In genomic region chr4:135219652-135220051, GRCm38 (mm10) we compare ENCODE assay signal across 9 mouse cellular contexts. TPM values are rescaled to one million over a fixed set of nuclear protein-coding genes. Genes with fewer than 3 reads are reported as not detected.
DNase-seq lines count a peak whose midpoint lies in the region; ATAC-seq lines count a peak whose summit lies in the region.
"Had no signal": no experiment of that assay in that cellular context is flagged by ENCODE, and none has a peak within 500 bp of the region (broad histone marks: within the 10 kb centered on the region; RNA-seq: fewer than 3 reads in every experiment).

No protein-coding gene starts in this region.

- no peak overlapping the region for H3K9ac ChIP-seq in liver, embryonic 11.5 days (ENCODE audit: low read depth, low read length)
- H3K9ac ChIP-seq: embryonic facial prominence, embryonic 15.5 days had no signal

- WGBS in liver, embryonic 11.5 days = 47% methylated on average over 4 of the region's 4 CpGs

- no peaks in the 10 kb centered on the region; the same call in 1 of the 2 replicates for H3K4me1 ChIP-seq in liver, embryonic 11.5 days (replicated peaks; ENCODE audit: control insufficient read depth, insufficient read depth, low read length)
- H3K4me1 ChIP-seq: embryonic facial prominence, embryonic 15.5 days had no signal

- no peaks in the 10 kb centered on the region for H3K27me3 ChIP-seq in liver, embryonic 11.5 days (replicated peaks; ENCODE audit: control insufficient read depth, insufficient read depth, low read length)
- H3K27me3 ChIP-seq: embryonic facial prominence, embryonic 15.5 days had no signal

- peaks cover 61% of the 10 kb centered on the region for H3K36me3 ChIP-seq in liver, embryonic 11.5 days (ENCODE audit: control insufficient read depth, insufficient read depth, low read length)

- peak; percentile 41; the same call in 1 of the 2 replicates for ATAC-seq in liver, embryonic 11.5 days (replicated peaks; ENCODE audit: low FRiP score)

- H3K4me2 ChIP-seq in liver, embryonic 11.5 days = no peak overlapping the region
- H3K4me2 ChIP-seq: embryonic facial prominence, embryonic 15.5 days had no signal

- H3K4me3 ChIP-seq in liver, embryonic 11.5 days (ENCODE audit: low read depth, low read length) = no peak overlapping the region
- H3K4me3 ChIP-seq: embryonic facial prominence, embryonic 15.5 days had no signal

- no peaks in the 10 kb centered on the region for H3K9me3 ChIP-seq in liver, embryonic 11.5 days (ENCODE audit: control insufficient read depth, low read length)
- H3K9me3 ChIP-seq: embryonic facial prominence, embryonic 15.5 days had no signal

- H3K27ac ChIP-seq in liver, embryonic 11.5 days (ENCODE audit: low read depth, low read length) = no peak overlapping the region
- H3K27ac ChIP-seq: embryonic facial prominence, embryonic 15.5 days had no signal

- DNase-seq in 416B (ENCODE audit: low read depth) = peak; percentile 81
- peak; percentile 82 for DNase-seq in NIH3T3 (ENCODE audit: low read depth)
- peak; percentile 71 to 87 for DNase-seq in cerebellum, postnatal 25 days
- peak; percentile 31 for DNase-seq in gastrocnemius, postnatal 25 days
- peak; percentile 93 for DNase-seq in kidney, postnatal 10 days
- peak; percentile 69 for DNase-seq in liver, embryonic 11.5 days (ENCODE audit: low spot score)
- DNase-seq in ovary, postnatal 14 days (ENCODE audit: low spot score) = peak; percentile 74
- peak; percentile 77 for DNase-seq in thymus, postnatal 0 days (ENCODE audit: low spot score)

RNA-seq across cellular contexts. Expression of gene Clic4, which starts 53.0 kb away (rescaled TPM):
- 10 to 100 TPM; 28.6 to 38.0 TPM for total RNA-seq in gastrocnemius, postnatal 25 days (2021)
- 149 and 176 TPM in 2 replicates for polyA plus RNA-seq in liver, embryonic 11.5 days (2014; fragmentation: Nextera tagmentation; extraction: Ambion mirVana)
- 71.1 and 72.5 TPM in 2 replicates for polyA plus RNA-seq in thymus, postnatal 0 days (2015; fragmentation: Nextera tagmentation; extraction: Ambion mirVana)

Comparison
In these comparisons a context has a peak if more than half of its experiments do, and no peak if none do; other contexts are left out.
1. DNase-seq: peak in every context shown above with its lines; median percentile 93 in kidney, postnatal 10 days; 82 in NIH3T3; 81 in 416B; 79 in cerebellum, postnatal 25 days; 77 in thymus, postnatal 0 days; 74 in ovary, postnatal 14 days; 69 in liver, embryonic 11.5 days; 31 in gastrocnemius, postnatal 25 days.